Mouse (Mus musculus): ENCODE data around the gene Pik3cd. TPM values are rescaled to one million over a fixed set of nuclear protein-coding genes. Genes with fewer than 3 reads are reported as not detected.

The Pik3cd gene
- polyA plus RNA-seq, 1 experiment from 2014 or later: 9.4 TPM

- no peaks in the 10 kb centered on the region for H3K27me3 ChIP-seq
- no peak overlapping the region for H3K27ac ChIP-seq
- H3K9me3 ChIP-seq: no peaks in the 10 kb centered on the region
- H3K36me3 ChIP-seq (replicated peaks): peaks cover 45% of the 10 kb centered on the region
- no peak overlapping the region for H3K4me3 ChIP-seq (replicated peaks)
- H3K4me1 ChIP-seq: no peaks in the 10 kb centered on the region
- WGBS: 90% methylated on average over 4 of the region's 4 CpGs
- H3K9ac ChIP-seq: no peak overlapping the region
- ATAC-seq (ENCODE audit: low FRiP score): no peak
- no peak overlapping the region for H3K4me2 ChIP-seq
Measured at GRCm38 (mm10) chr4:149654232-149654631, 48.1 kb downstream of the Pik3cd start.

- WGBS: 75% methylated on average over 24 of the region's 24 CpGs
- no peaks in the 10 kb centered on the region for H3K4me1 ChIP-seq
- H3K27me3 ChIP-seq: no peaks in the 10 kb centered on the region
- H3K27ac ChIP-seq: no peak overlapping the region
- no peak overlapping the region for H3K9ac ChIP-seq
- no peak overlapping the region for H3K4me2 ChIP-seq
- peaks cover 81% of the 10 kb centered on the region for H3K36me3 ChIP-seq (replicated peaks)
- ATAC-seq (ENCODE audit: low FRiP score): no peak
- H3K4me3 ChIP-seq (replicated peaks): no peak overlapping the region
- no peaks in the 10 kb centered on the region for H3K9me3 ChIP-seq
Measured at GRCm38 (mm10) chr4:149650493-149651193, 51.7 kb downstream of the Pik3cd start.

- Histone ChIP-seq H3K9ac (no peak overlapping the region), H3K4me2 (no peak overlapping the region), H3K4me3 (replicated peaks) (no peak overlapping the region), H3K27me3 (no peaks in the 10 kb centered on the region), H3K27ac (no peak overlapping the region), H3K36me3 (replicated peaks) (peaks cover 86% of the 10 kb centered on the region), H3K4me1 (no peaks in the 10 kb centered on the region), H3K9me3 (no peaks in the 10 kb centered on the region)
- WGBS: 91% methylated on average over 20 of the region's 20 CpGs
- ATAC-seq (ENCODE audit: low FRiP score): no peak
Measured at GRCm38 (mm10) chr4:149648031-149648805, 54.2 kb downstream of the Pik3cd start.

- Histone ChIP-seq H3K27me3 (no peaks in the 10 kb centered on the region), H3K9me3 (no peaks in the 10 kb centered on the region), H3K4me1 (no peaks in the 10 kb centered on the region; the same call in 1 of the 2 replicates), H3K4me3 (replicated peaks) (no peak overlapping the region), H3K27ac (no peak overlapping the region), H3K4me2 (no peak overlapping the region), H3K9ac (no peak overlapping the region), H3K36me3 (replicated peaks) (peaks cover 92% of the 10 kb centered on the region)
- no peak for ATAC-seq (ENCODE audit: low FRiP score)
- WGBS: 93% methylated on average over 9 of the region's 9 CpGs
Measured at GRCm38 (mm10) chr4:149645761-149646160, 56.6 kb downstream of the Pik3cd start.

GRCm38 (mm10) chr4:149641956-149642355 lies 60.4 kb downstream of the Pik3cd start:
- Histone ChIP-seq H3K9ac (no peak overlapping the region), H3K4me3 (replicated peaks) (no peak overlapping the region), H3K9me3 (no peaks in the 10 kb centered on the region), H3K36me3 (replicated peaks) (peaks cover 91% of the 10 kb centered on the region), H3K4me1 (no peaks in the 10 kb centered on the region; the same call in 1 of the 2 replicates), H3K27me3 (no peaks in the 10 kb centered on the region), H3K27ac (no peak overlapping the region), H3K4me2 (no peak overlapping the region)
- ATAC-seq (ENCODE audit: low FRiP score): no peak
- 91% methylated on average over 5 of the region's 5 CpGs for WGBS

GRCm38 (mm10) chr4:149641400-149641799 lies 61.0 kb downstream of the Pik3cd start:
- Histone ChIP-seq H3K36me3 (replicated peaks) (peaks cover 91% of the 10 kb centered on the region), H3K4me1 (no peaks in the 10 kb centered on the region; the same call in 1 of the 2 replicates), H3K9ac (no peak overlapping the region), H3K27me3 (no peaks in the 10 kb centered on the region), H3K9me3 (no peaks in the 10 kb centered on the region), H3K4me3 (replicated peaks) (no peak overlapping the region), H3K4me2 (no peak overlapping the region), H3K27ac (no peak overlapping the region)
- 86% methylated on average over 8 of the region's 8 CpGs for WGBS
- no peak for ATAC-seq (ENCODE audit: low FRiP score)

GRCm38 (mm10) chr4:149640831-149641230 lies 61.5 kb downstream of the Pik3cd start:
- Histone ChIP-seq H3K9ac (no peak overlapping the region), H3K4me3 (replicated peaks) (no peak overlapping the region), H3K27me3 (no peaks in the 10 kb centered on the region), H3K4me2 (no peak overlapping the region), H3K9me3 (no peaks in the 10 kb centered on the region), H3K4me1 (no peaks in the 10 kb centered on the region; the same call in 1 of the 2 replicates), H3K27ac (no peak overlapping the region), H3K36me3 (replicated peaks) (peaks cover 91% of the 10 kb centered on the region)
- ATAC-seq (ENCODE audit: low FRiP score): no peak
- WGBS: 69% methylated on average over 9 of the region's 9 CpGs

GRCm38 (mm10) chr4:149637942-149638341 lies 64.4 kb downstream of the Pik3cd start:
- H3K27ac ChIP-seq: no peak overlapping the region
- no peaks in the 10 kb centered on the region; the same call in 1 of the 2 replicates for H3K4me1 ChIP-seq
- peaks cover 90% of the 10 kb centered on the region for H3K36me3 ChIP-seq (replicated peaks)
- H3K4me3 ChIP-seq (replicated peaks): no peak overlapping the region
- no peak overlapping the region for H3K9ac ChIP-seq
- no peaks in the 10 kb centered on the region for H3K9me3 ChIP-seq
- H3K4me2 ChIP-seq: no peak overlapping the region
- 88% methylated on average over 7 of the region's 7 CpGs for WGBS
- no peak for ATAC-seq (ENCODE audit: low FRiP score)
- no peaks in the 10 kb centered on the region for H3K27me3 ChIP-seq

- Histone ChIP-seq H3K27ac (no peak overlapping the region), H3K27me3 (no peaks in the 10 kb centered on the region), H3K36me3 (replicated peaks) (peaks cover 90% of the 10 kb centered on the region), H3K4me3 (replicated peaks) (no peak overlapping the region), H3K4me2 (no peak overlapping the region), H3K9ac (no peak overlapping the region), H3K9me3 (no peaks in the 10 kb centered on the region), H3K4me1 (no peaks in the 10 kb centered on the region)
- no peak for ATAC-seq (ENCODE audit: low FRiP score)
- WGBS: 95% methylated on average over 8 of the region's 8 CpGs
Measured at GRCm38 (mm10) chr4:149635915-149636415, 66.4 kb downstream of the Pik3cd start.

GRCm38 (mm10) chr4:149634966-149635365 lies 67.4 kb downstream of the Pik3cd start:
- Histone ChIP-seq H3K4me2 (no peak overlapping the region), H3K36me3 (replicated peaks) (peaks cover 90% of the 10 kb centered on the region), H3K9ac (no peak overlapping the region), H3K9me3 (no peaks in the 10 kb centered on the region), H3K27me3 (no peaks in the 10 kb centered on the region), H3K27ac (no peak overlapping the region), H3K4me1 (no peaks in the 10 kb centered on the region), H3K4me3 (replicated peaks) (no peak overlapping the region)
- no peak for ATAC-seq (ENCODE audit: low FRiP score)
- 97% methylated on average over 11 of the region's 11 CpGs for WGBS

GRCm38 (mm10) chr4:149634157-149634556 lies 68.2 kb downstream of the Pik3cd start:
- Histone ChIP-seq H3K9me3 (no peaks in the 10 kb centered on the region), H3K36me3 (replicated peaks) (peaks cover 83% of the 10 kb centered on the region), H3K4me2 (no peak overlapping the region), H3K27ac (no peak overlapping the region), H3K4me1 (no peaks in the 10 kb centered on the region), H3K4me3 (replicated peaks) (no peak overlapping the region), H3K9ac (no peak overlapping the region), H3K27me3 (no peaks in the 10 kb centered on the region)
- ATAC-seq (ENCODE audit: low FRiP score): no peak
- whole genome bisulfite sequencing: 86% methylated on average over 1 of the region's 1 CpGs

- Histone ChIP-seq H3K27me3 (no peaks in the 10 kb centered on the region), H3K9me3 (no peaks in the 10 kb centered on the region), H3K4me1 (peaks cover 4% of the 10 kb centered on the region; the same call in 1 of the 2 replicates), H3K9ac (no peak overlapping the region), H3K4me2 (no peak overlapping the region), H3K36me3 (replicated peaks) (peaks cover 74% of the 10 kb centered on the region), H3K4me3 (replicated peaks) (no peak overlapping the region), H3K27ac (no peak overlapping the region)
- ATAC-seq (ENCODE audit: low FRiP score): no peak
- 89% methylated on average over 9 of the region's 9 CpGs for WGBS
Measured at GRCm38 (mm10) chr4:149632670-149633307, 69.6 kb downstream of the Pik3cd start.

Data from forebrain, embryonic 12.5 days (tissue).